Mouse (Mus musculus) ZHBTc4 (cell line): ENCODE data around the gene Hist1h2ab.
"Not testable (repeated sequence)": the region's sequence is repeated elsewhere in the genome, so short reads cannot be mapped to it uniquely, and the experiment has no call there.

Experiments used
- DNase-seq: peaks from one replicate; pipeline ENCODE4 v3.0.0-alpha.2; 2011; ENCODE audit warnings: low read depth, low spot score

The Hist1h2ab gene

DNA sequence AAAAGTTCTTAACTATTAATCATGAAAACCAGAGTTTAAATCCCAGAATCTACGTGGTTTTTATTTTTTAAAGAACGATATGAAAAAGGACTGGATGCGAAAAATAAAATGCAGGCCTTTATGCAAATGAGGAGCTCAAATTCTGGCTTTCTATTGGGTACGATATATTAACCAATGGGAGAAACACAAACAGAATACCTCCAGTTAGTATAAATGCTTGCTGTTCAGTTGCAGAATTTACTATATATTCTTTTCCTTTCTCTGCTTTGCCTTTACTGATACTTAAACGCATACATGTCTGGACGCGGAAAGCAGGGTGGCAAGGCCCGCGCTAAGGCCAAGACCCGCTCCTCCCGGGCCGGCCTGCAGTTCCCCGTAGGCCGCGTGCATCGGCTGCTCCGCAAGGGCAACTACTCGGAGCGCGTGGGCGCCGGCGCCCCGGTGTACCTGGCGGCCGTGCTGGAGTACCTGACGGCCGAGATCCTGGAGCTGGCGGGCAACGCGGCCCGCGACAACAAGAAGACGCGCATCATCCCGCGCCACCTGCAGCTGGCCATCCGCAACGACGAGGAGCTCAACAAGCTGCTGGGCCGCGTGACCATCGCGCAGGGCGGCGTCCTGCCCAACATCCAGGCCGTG, at the start of gene Hist1h2ab:
TSS of gene Hist1h2ab (plus strand) at position 288 of the 639 bp plus-strand sequence.
- peak; percentile 79 for DNase-seq

DNA sequence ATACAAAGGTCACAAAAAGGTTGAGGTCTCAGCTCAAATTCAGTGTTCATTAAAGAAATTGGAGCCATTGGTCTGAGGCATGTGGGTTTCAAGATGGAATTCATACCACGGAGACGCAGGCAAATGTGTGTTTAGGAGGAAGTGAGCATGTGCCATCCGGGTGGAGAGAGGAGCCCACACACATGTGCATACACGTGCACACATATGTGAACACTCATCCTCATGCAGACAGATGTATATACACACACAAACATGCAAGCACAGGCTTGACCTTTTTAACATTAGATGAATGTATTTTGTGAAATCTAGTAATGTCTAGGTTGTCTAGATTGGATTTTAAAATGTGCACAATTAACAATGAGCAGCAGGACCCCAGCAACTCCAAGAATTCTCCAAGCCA, 48.7 kb upstream of the Hist1h2ab start:
- no peak for DNase-seq

DNA sequence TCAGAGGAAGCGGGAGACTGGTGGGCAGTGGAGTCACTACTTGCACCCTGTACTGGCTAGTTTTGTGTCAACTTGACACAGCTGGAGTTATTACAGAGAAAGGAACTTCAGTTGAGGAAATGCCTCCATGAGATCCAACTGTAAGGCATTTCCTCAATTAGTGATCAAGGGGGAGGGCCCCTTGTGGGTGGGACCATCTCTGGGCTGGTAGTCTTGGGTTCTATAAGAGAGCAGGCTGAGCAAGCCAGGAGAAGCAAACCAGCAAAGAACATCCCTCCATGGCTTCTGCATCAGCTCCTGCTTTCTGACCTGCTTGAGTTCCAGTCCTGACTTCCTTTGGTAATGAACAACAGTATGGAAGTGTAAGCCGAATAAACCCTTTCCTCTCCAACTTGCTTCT, 48.1 kb upstream of the Hist1h2ab start:
- not testable (repeated sequence) for DNase-seq

DNA sequence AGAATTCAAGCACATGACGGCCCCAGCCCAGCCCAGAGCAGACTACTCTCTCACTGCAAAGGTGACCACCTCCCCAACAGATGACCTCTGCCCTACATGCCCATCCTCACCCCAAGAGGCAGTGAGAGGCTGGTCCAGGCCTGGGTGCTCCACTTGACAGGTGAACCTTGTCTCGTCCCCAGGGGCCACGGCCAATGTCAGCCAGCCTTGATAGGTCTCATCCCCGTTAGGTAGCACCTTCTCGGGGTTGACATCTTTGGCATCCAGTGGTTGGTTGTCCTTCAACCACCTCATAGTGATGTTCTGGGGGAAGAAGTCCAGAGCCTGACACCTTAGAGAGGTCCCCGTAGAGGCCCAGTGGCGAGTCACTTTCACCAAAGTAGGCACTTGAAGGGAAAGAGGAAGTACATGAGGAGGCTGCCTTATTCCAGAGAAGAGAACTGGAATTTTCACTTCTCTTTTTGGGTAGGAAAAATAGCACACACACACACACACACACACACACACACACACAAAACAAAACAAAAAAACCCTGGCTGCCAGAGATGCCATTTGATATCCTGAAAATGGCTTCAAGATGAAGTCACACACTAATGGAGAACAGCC, 45.1 kb upstream of the Hist1h2ab start:
- no peak for DNase-seq

DNA sequence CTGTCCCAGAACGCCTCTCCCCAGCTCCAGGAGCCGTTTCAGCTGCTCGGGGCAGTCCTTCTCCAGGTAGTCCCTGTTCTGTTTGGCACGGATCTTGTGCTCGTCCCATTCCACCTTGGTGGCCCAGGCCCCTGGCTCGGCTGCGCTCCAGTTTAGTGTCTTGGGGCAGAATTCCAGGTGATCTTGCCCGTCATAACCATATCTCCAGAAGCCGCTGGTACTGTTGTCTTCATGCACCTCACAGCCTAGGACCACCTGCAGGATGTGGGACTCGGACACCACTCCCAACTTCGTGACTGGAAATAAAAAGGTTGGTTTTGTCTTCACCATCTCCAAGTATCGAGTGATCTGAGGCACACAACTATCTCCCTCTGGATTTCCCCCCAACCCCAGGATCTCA, 44.2 kb upstream of the Hist1h2ab start:
- DNase-seq: no peak

DNA sequence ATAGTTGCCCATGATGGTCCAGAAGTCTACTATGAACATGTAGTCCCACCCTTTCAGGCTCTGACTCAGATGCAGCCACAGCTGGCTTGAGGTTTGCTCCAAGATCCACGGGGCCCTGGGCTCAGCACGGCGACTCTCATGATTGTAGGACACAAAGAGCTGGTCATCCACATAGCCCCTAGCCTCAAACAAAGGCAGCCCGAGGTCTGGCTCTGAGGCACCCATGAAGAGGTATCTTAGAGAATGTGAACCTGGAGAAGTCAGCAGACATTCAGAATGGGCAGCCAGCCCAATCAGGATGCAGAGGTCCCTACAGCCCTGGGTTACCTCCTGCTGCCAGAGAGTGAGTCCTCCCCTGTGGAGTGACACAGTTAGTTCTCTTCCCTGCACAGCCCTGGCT, 42.9 kb upstream of the Hist1h2ab start:
- no peak for DNase-seq

DNA sequence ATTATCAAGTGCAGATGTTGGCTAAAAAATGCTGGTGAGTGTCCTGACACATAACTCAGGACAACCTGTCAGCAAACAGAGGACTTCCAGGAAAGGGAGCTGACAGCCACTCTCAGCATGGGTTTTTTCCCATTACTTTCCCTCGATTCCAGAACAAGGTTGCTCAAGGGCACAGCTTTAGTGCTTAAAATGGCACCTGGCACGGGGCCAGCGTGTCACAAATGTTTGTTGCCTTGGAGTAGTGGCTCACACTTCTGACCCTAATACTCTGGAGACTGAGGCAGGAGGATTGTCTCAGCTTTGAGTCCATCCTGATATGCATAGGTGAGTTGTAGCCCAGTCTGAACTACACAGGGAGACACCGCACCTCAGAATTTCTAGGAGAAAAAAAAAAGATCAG, 42.3 kb upstream of the Hist1h2ab start:
- no peak for DNase-seq

DNA sequence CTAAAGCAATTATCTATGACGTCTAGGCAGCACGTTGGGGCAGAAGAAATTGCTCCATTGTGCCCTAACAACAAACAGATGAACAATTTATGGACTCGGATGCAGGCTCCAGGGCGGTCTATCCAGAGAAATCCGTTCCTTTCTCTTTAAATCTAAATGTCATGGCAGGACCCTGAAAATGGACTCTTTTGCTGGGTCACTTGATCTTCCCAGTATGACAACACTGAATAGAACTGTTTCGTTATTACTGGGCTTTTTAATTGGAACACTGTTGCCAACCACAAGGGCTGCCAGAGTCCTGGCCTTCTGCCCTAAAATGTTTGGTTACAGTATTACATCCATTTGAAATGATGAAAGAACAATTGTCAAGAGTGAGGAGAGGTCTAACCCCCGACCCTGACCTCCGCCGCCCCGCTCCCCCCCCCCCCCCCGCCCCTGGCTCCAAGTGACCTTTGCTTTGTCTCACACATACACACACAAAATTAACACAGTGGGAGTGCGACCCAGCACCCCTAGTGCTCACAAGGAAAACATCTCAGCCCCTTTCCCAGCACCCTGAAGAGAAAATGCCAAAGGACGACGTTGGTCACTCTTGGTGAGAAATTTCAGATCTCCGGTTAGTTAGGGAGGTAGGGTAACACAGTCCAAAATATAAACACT, 41.1 kb upstream of the Hist1h2ab start:
- DNase-seq: no peak

DNA sequence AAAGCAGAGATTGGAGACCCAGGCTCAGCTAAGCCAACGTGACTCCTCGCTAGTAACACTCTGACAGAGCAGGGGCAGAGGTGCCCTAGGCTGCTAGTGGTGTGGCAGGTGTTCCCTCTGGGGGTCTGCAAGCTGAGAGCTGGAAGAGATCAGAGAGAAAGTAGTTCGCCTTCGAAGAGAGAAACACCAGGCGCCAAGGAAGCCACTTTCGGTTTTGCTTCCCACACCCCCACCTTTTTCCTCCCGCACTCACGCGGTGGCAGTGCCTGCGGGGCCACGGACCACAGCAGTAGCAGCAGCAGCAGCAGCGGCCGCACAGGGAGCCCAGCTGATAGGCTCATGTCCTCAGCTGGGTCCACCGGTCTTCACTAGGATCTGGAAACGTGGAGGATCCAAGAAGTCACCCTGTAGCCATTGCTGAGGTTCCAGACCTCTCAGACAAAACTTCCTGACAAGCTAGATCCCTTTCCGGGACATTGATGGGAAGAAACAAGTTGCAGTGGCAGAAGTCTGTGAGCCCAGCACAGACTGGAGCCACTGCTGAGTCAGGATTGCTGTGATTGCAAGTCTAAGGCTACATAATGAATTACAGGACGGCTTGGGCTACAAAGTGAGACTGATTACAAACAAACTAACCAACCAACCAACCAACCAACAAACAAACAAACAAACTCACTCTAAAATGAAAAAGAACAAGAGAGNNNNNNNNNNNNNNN, 40.4 kb upstream of the Hist1h2ab start, which contains the start of gene Hfe:
TSS of gene Hfe (minus strand) at position 481 of the 716 bp plus-strand sequence.
- DNase-seq: peak; percentile 58

DNA sequence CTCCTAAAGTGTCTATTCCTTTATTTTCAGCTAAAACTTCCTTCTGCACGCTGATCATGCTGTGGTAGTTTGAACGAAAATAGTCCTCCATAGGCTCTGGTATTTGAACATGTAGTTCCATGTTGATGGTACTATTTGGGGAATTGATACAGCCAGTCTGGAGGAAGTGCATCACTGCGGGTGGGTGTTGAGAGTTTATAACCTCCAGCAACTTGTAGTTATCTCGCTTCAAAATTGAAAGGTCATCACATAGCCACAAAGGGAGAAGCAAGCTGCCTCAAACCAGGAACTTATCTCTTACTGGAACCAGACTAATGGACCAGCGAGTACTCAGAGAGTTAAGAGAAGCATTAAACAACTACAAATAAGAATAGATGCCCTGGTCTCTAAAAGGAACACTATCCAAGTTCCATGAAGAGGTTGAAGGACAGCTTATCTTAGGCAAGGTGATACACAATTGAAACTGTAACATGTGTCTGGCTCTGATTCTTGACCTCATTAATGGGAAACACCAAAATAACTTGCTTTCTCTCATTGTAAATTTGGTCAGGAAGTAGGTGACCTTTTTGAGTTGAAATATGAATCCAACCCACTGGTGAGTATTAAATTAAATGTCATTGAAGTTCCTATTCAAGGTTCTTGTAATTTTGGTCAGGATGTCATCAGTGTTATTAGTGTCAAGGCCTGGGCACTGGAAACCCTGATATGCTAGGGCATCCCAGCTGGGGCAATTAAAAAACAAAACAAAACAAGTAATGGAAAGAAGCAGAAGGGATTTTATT, 34.5 kb upstream of the Hist1h2ab start:
- no peak for DNase-seq

DNA sequence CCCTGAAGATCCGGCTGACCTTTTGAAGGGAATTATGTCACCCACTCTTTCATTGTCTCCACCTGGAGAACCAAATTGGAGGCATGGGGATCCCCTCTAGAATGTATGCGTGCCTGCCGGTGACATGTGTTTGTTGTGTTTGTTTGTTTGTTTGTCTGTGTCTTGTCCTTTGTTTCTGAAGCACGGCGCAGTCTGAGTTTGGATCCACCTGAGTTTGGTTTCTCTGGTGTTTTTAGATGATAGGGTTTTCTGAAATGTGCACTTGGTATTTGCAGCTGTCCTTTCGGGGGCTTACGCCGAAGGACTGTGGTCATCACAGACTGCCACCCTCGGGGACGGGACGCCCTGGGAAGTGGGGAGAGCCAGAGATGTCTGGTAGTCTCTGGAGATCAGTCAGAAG, 33.8 kb upstream of the Hist1h2ab start:
- DNase-seq: no peak

DNA sequence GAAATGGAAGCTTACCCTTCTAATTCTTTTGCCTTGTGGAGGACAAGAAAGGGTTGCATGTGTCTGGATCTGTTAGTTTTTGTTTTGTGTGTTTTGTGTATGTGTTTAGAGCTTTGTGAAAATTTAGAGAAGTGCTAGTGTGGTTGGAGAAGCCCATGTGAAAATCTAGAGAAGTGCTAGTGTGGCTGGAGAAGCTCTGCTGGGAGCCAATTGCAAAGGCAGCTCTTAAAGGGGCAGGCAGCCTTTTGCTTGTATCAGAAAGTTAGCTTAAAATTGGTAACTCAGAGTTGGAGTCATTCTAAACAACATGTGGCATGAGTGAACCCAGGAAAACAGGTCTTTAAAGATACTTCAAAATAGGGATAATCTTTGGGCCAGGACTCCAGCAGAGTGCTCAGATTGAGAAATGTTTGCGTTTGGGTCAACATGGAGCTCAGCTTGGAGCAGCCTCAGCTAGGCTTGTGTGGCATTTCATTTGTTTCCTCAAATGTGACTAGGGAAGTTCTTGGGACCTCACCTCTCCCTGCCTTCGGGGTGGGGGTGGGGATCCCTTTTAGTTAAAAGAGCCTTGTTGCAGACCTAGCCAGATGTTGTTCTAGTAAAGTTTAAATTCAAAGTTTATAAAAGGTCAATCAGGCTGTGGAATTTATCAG, 33.2 kb upstream of the Hist1h2ab start:
- DNase-seq: not testable (repeated sequence)

DNA sequence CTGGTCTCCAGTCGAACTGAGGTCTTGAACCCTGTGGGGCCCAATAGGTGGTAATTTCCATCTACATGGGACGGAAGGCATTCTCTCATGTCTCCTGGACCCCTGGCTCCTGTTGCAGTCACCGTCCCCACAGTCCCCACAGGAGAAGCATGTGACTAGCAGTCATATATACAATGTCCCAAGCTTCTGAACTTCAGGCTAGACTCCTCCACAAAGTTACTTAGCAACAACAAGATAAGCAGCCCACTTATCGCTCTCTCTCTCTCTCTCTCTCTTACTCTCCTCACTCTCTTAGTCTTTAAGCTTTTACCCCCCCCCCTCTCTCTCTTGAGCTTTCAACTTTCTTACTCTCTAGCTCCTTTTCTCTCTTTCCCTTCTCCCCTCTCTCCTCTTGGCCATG, 26.7 kb upstream of the Hist1h2ab start:
- no peak for DNase-seq

DNA sequence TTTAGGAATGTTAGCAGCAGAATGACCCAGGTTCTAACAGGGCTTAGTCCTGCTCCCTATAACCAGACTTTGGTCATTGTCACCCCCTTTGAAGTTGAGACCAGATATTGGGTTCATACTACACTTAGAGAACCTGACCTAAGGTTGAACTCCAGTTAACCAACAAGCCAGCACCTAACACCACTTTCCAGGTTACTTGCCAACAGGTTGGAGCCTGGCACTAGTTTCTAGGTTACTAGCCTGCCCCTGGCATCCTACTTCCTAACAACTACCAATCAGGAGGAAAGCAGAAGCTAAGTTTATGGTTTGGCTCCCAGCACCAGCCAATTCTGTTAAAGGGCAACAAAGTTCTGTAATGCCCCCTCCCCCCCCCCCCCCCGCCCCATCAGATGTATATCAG, 25.7 kb upstream of the Hist1h2ab start:
- DNase-seq: no peak

DNA sequence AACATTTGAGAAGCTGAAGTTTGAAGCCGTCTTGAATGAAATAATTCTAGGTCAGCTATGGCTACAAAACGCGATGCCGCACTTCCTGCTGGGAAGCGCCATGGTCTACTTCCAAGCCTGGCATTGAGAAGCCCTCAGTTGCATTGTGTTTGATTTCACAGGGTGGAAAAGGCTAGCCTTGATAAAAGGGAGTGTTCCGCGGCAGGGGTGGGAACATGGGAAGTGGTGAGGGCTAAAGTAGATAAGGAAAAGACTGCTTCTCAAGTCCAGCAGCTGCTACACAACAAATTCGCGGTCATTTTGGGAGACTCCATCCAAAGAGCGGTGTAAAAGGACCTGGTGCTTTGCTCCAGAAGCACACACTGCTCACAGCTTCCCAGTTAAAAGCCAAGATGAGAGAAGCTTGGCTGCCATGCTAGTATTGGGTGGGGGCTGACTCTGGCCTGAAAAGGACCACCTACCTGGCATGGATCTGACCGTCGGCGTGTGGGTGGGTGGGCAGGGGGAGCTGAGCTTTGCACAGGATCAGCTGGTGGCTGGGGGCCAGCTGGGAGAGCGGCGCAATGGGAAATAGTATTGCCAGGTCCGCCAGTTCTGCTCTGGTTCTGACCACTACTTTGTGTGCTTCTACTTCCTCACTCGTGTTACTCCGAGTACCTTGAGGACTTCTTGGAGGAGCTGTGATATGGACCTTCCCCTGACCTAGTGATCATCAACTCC, 22.3 kb upstream of the Hist1h2ab start:
- no peak for DNase-seq

DNA sequence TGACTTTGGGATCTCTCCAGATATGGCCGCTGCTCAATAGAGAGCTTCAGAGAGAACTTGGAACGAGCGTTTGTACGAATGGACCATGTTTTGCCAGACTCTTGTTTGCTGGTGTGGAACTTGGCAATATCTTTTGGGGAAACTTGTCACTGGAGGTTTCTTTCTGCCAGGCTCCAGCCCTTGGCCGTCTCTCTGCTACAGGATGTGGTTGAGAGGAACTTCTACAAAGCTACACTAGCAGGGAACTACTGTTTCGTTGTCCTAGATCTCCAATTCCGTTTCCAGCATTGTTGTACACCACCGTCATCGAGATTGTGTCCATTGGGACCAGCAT, 21.8 kb upstream of the Hist1h2ab start:
- no peak for DNase-seq

DNA sequence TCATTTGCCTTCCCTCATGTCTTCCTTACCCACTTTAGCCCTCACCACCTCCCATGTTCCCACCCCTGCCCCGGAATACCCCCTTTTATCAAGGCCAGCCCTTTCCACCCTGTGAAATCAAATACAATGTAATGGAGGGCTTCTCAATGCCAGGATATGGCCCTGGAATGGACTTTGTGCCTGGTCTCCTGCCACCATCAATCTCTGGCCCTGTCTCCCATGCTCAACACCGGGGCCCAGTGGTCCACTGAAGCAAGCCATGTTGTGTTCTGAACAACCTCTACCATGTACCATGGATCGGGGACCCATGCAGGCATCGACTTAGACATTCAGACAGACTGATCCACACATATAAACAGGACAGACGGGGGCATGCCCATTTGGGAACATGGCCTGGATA, 21.2 kb upstream of the Hist1h2ab start:
- no peak for DNase-seq

DNA sequence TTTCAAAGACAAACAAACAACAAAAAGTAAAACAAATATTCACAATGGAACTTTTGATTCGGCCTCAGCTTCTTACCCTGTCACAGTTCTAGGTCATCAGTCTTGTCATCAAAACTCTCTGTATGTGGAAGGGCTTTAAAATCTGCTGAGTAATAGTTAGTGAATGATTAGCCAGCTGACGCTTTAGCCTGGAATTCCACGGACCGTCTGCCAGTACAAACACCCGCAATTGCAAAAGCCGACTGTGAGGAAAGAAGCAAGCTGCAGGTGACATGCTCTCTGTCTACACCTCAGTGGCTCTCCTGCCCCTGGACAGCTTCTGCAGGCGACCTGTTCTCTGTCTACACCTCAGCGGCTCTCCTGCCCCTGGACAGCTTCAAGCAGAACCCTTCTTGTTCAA, 20.4 kb upstream of the Hist1h2ab start:
- no peak for DNase-seq

DNA sequence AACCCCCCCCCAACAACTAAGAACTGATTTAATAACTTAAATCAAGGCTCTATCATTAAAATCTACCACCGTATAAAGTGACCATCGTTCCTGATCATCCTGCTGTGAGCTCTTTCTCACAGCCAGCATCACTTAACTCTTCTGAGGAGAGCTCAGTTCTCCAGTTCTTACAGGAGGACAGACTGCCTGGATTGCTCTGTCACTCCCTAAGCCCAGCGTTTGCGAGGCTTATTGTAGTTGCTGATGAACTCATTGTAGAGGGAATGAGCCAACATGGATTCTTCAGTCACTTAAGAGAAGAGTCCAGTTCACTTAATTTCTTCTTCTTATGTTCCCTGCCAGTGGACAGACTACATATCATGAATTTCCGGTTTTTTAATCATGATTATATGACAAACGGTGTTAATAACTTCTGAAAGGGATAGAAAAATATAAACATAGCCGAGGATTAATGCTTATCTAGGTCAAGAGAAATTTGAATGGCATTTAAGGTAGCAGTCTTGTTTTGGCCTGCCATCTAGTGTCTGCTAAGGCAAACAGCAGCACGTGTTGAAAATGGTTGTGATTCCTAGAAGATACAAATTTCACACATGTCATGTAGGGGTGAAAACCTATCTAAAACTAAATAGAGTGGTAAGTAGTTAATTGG, 18.6 kb upstream of the Hist1h2ab start:
- DNase-seq: no peak

DNA sequence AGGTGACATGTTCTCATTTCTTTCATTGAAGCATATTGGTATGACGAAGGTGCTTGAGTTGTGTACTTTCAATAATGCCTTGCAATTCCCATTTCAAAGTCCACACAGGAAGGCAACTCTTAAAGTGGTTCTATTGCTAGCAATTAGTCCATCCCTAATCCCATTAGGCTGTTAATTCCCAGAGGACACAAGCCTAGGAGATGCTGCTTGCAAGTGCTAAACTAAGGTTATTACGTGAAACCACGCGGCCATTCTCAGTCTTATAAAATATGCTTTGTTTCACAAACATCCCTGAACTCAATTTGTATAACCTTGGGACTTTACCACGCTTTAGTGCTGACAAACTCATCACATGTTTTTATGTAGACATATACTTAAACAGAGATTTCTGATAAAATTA, 13.8 kb upstream of the Hist1h2ab start:
- DNase-seq: no peak
